Mouse (Mus musculus) forebrain, embryonic 10.5 days (tissue): Measurements from ENCODE around the gene Yrdc. TPM values are rescaled to one million over a fixed set of nuclear protein-coding genes. Genes with fewer than 3 reads are reported as not detected.

Source experiments
- DNase-seq: peaks from one replicate; pipeline ENCODE4 v3.0.0-alpha.2; 2017; ENCODE audit warnings: low spot score; ENCODE audit errors: extremely low spot score
- H3K27ac ChIP-seq: fragments of 300-500 bp; sonication (generic); 2 replicates; pipeline ENCODE4 v1.5.1; 2016; ENCODE audit warnings: mild to moderate bottlenecking
- H3K27me3 ChIP-seq: fragments of 300-500 bp; sonication (generic); 2 replicates; pipeline ENCODE4 v1.6.1; 2016; ENCODE audit warnings: mild to moderate bottlenecking; ENCODE audit not compliant: poor library complexity, severe bottlenecking
- H3K36me3 ChIP-seq: fragments of 300-500 bp; sonication (generic); replicated peaks from 2 replicates; pipeline ENCODE4 v1.6.1; 2016; ENCODE audit warnings: mild to moderate bottlenecking, moderate library complexity
- H3K4me1 ChIP-seq: fragments of 300-500 bp; sonication (generic); 2 replicates; pipeline ENCODE4 v1.6.1; 2016
- H3K4me3 ChIP-seq: fragments of 300-500 bp; sonication (generic); 2 replicates; pipeline ENCODE4 v1.5.1; 2016; ENCODE audit warnings: mild to moderate bottlenecking, moderate library complexity
- H3K9me3 ChIP-seq: fragments of 300-500 bp; sonication (generic); 2 replicates; pipeline ENCODE4 v1.6.1; 2016; ENCODE audit warnings: mild to moderate bottlenecking, moderate library complexity
- WGBS: fragments of 180-500 bp; shearing (Covaris S2); methylation state at CpG from one replicate; pipeline ENCODE4 v1.1.7; 2016; 5-methylcytosine and 5-hydroxymethylcytosine counted together
- polyA plus RNA-seq: library from polyadenylated mRNA; unstranded; fragments of >200 nt; fragmentation: Nextera tagmentation; extraction: Ambion mirVana; gene quantifications from 2 replicates; pipeline ENCODE4 v1.2.1, GENCODE M21; 2016

Gene Yrdc
- polyA plus RNA-seq, 1 experiment from 2014 or later, result 43.1 TPM

- Histone ChIP-seq H3K9me3 (no peaks in the 10 kb centered on the region), H3K4me3 (no peak overlapping the region), H3K27ac (no peak overlapping the region), H3K36me3 (peaks cover 95% of the 10 kb centered on the region), H3K27me3 (no peaks in the 10 kb centered on the region), H3K4me1 (no peaks in the 10 kb centered on the region)
- no peak for DNase-seq
- WGBS, result 91% methylated on average over 6 of the region's 6 CpGs
Observed at GRCm38 (mm10) chr4:124824967-124825366, 25.5 kb upstream of the Yrdc start.

- H3K9me3 ChIP-seq, result no peaks in the 10 kb centered on the region
- WGBS, result 95% methylated on average over 21 of the region's 21 CpGs
- H3K27me3 ChIP-seq, result no peaks in the 10 kb centered on the region
- H3K4me3 ChIP-seq, result no peak overlapping the region
- no peaks in the 10 kb centered on the region for H3K4me1 ChIP-seq
- no peak for DNase-seq
- H3K36me3 ChIP-seq, result peaks cover 95% of the 10 kb centered on the region
- no peak overlapping the region for H3K27ac ChIP-seq
Observed at GRCm38 (mm10) chr4:124825371-124825965, 25.0 kb upstream of the Yrdc start.

GRCm38 (mm10) chr4:124829671-124830070 lies 20.8 kb upstream of the Yrdc start:
- Histone ChIP-seq H3K36me3 (peaks cover 88% of the 10 kb centered on the region), H3K9me3 (no peaks in the 10 kb centered on the region), H3K27ac (no peak overlapping the region), H3K4me1 (no peaks in the 10 kb centered on the region), H3K27me3 (no peaks in the 10 kb centered on the region), H3K4me3 (no peak overlapping the region)
- 86% methylated on average over 5 of the region's 5 CpGs for WGBS
- DNase-seq, result no peak

GRCm38 (mm10) chr4:124832796-124833195 lies 17.7 kb upstream of the Yrdc start:
- WGBS, result 95% methylated on average over 10 of the region's 10 CpGs
- Histone ChIP-seq H3K27ac (no peak overlapping the region), H3K9me3 (no peaks in the 10 kb centered on the region), H3K27me3 (no peaks in the 10 kb centered on the region), H3K4me3 (no peak overlapping the region), H3K36me3 (peaks cover 84% of the 10 kb centered on the region), H3K4me1 (no peaks in the 10 kb centered on the region)
- DNase-seq, result no peak

GRCm38 (mm10) chr4:124838035-124838700 lies 12.3 kb upstream of the Yrdc start:
- DNase-seq, result no peak
- Histone ChIP-seq H3K9me3 (peaks cover 6% of the 10 kb centered on the region; the same call in 1 of the 2 replicates), H3K27me3 (no peaks in the 10 kb centered on the region), H3K27ac (no peak overlapping the region), H3K4me3 (no peak overlapping the region), H3K4me1 (no peaks in the 10 kb centered on the region), H3K36me3 (peaks cover 90% of the 10 kb centered on the region)
- WGBS, result 93% methylated on average over 14 of the region's 14 CpGs

- Histone ChIP-seq H3K27ac (no peak overlapping the region), H3K9me3 (peaks cover 6% of the 10 kb centered on the region; the same call in 1 of the 2 replicates), H3K27me3 (no peaks in the 10 kb centered on the region), H3K36me3 (peaks cover 92% of the 10 kb centered on the region), H3K4me1 (no peaks in the 10 kb centered on the region), H3K4me3 (no peak overlapping the region)
- WGBS, result 93% methylated on average over 1 of the region's 1 CpGs
- no peak for DNase-seq
Observed at GRCm38 (mm10) chr4:124840998-124841397, 9.5 kb upstream of the Yrdc start.

- Histone ChIP-seq H3K4me1 (peaks cover 9% of the 10 kb centered on the region), H3K36me3 (peaks cover 84% of the 10 kb centered on the region), H3K27me3 (no peaks in the 10 kb centered on the region), H3K4me3 (no peak overlapping the region), H3K27ac (no peak overlapping the region), H3K9me3 (peaks cover 6% of the 10 kb centered on the region; the same call in 1 of the 2 replicates)
- WGBS, result 56% methylated on average over 11 of the region's 11 CpGs
- DNase-seq, result peak; percentile 42
Observed at GRCm38 (mm10) chr4:124843493-124843892, 7.0 kb upstream of the Yrdc start.

- no peaks in the 10 kb centered on the region for H3K27me3 ChIP-seq
- peak overlapping the region; percentile 8; the same call in 1 of the 2 replicates for H3K4me3 ChIP-seq
- 11% methylated on average over 8 of the region's 8 CpGs for WGBS
- no peaks in the 10 kb centered on the region for H3K9me3 ChIP-seq
- peak; percentile 82 for DNase-seq
- peaks cover 49% of the 10 kb centered on the region for H3K36me3 ChIP-seq
- H3K27ac ChIP-seq, result no peak overlapping the region
- H3K4me1 ChIP-seq, result peaks cover 37% of the 10 kb centered on the region
Observed at GRCm38 (mm10) chr4:124847573-124847972, 2.9 kb upstream of the Yrdc start.

GRCm38 (mm10) chr4:124849631-124850260 lies 733 bp upstream of the Yrdc start:
- Histone ChIP-seq H3K4me1 (peaks cover 44% of the 10 kb centered on the region), H3K9me3 (no peaks in the 10 kb centered on the region), H3K27ac (peak overlapping the region; percentile 97), H3K36me3 (peaks cover 51% of the 10 kb centered on the region), H3K27me3 (no peaks in the 10 kb centered on the region), H3K4me3 (peak overlapping the region; percentile 99)
- 3% methylated on average over 24 of the region's 24 CpGs for WGBS
- DNase-seq, result no peak

- no peaks in the 10 kb centered on the region for H3K27me3 ChIP-seq
- peaks cover 52% of the 10 kb centered on the region for H3K36me3 ChIP-seq
- H3K4me1 ChIP-seq, result peaks cover 44% of the 10 kb centered on the region
- peak within 1 kb of the TSS; percentile 97 for H3K27ac ChIP-seq
- no peaks in the 10 kb centered on the region for H3K9me3 ChIP-seq
- peak; percentile 50 for DNase-seq
- WGBS, result under 1% methylated on average over 75 of the region's 75 CpGs
- H3K4me3 ChIP-seq, result peak within 1 kb of the TSS; percentile 99
Observed at GRCm38 (mm10) chr4:124850933-124851658, 617 bp downstream of the Yrdc start, which contains the start of gene 1110065P20Rik. TSS of gene 1110065P20Rik (minus strand) at chr4:124851196.

GRCm38 (mm10) chr4:124856294-124856693 lies 5.8 kb downstream of the Yrdc start:
- Histone ChIP-seq H3K9me3 (no peaks in the 10 kb centered on the region), H3K27me3 (peaks cover 12% of the 10 kb centered on the region), H3K36me3 (peaks cover 71% of the 10 kb centered on the region), H3K4me3 (no peak overlapping the region), H3K4me1 (peaks cover 30% of the 10 kb centered on the region), H3K27ac (no peak overlapping the region)
- WGBS, result 95% methylated on average over 8 of the region's 8 CpGs
- DNase-seq, result no peak

- Histone ChIP-seq H3K9me3 (no peaks in the 10 kb centered on the region), H3K36me3 (peaks cover 58% of the 10 kb centered on the region), H3K4me3 (no peak overlapping the region), H3K4me1 (peaks cover 26% of the 10 kb centered on the region), H3K27ac (no peak overlapping the region), H3K27me3 (peaks cover 32% of the 10 kb centered on the region)
- DNase-seq, result no peak
- 86% methylated on average over 5 of the region's 5 CpGs for WGBS
Observed at GRCm38 (mm10) chr4:124858370-124858769, 7.9 kb downstream of the Yrdc start.
